Mouse (Mus musculus) bone marrow, adult 2 months (tissue): Measurements from ENCODE around the gene Sri.

Experiments used
- CTCF ChIP-seq: fragments of 200-500 bp; IDR thresholded peaks from 2 replicates; pipeline ENCODE4 v1.5.1; 2011; ENCODE audit warnings: low read length, control low read depth; ENCODE audit not compliant: control insufficient read depth, insufficient read depth
- POLR2A ChIP-seq: fragments of 200-500 bp; IDR thresholded peaks from 2 replicates; pipeline ENCODE4 v1.6.1; 2011; ENCODE audit warnings: low read depth, mild to moderate bottlenecking, control low read depth, low read length, borderline replicate concordance; ENCODE audit not compliant: control insufficient read depth

- no peak for TF ChIP-seq CTCF
- TF ChIP-seq POLR2A = no peak
These were observed 49.0 kb downstream of the Sri start for GRCm38 (mm10) chr5:8094921-8095320.
